8 mouse cellular contexts compared by ENCODE assay signal in genomic region chr4:62286992-62287900, GRCm38 (mm10). TPM values are rescaled to one million over a fixed set of nuclear protein-coding genes. Genes with fewer than 3 reads are reported as not detected.
DNase-seq lines count a peak whose midpoint lies in the region; ATAC-seq and TF ChIP-seq lines count a peak whose summit lies in the region.

No protein-coding gene starts in this region.

- H3K36me3 ChIP-seq in lung, postnatal 0 days (ENCODE audit: insufficient read depth, low read length), result no peaks in the 10 kb centered on the region

- no peaks in the 10 kb centered on the region for H3K9me3 ChIP-seq in lung, postnatal 0 days (ENCODE audit: low read length)

- peak overlapping the region; percentile 82 for H3K4me2 ChIP-seq in lung, postnatal 0 days (replicated peaks; ENCODE audit: low read depth, low read length)

- peak overlapping the region; percentile 93 for H3K27ac ChIP-seq in lung, postnatal 0 days (ENCODE audit: low read length)

- no peak for TF ChIP-seq CTCF in lung, postnatal 0 days (IDR thresholded peaks at IDR 0.05)

- H3K4me3 ChIP-seq in lung, postnatal 0 days (ENCODE audit: low read depth, low read length), result peak overlapping the region; percentile 77

- no peaks in the 10 kb centered on the region for H3K27me3 ChIP-seq in lung, postnatal 0 days (replicated peaks; ENCODE audit: insufficient read depth, low read length)

- peak; percentile 35 for ATAC-seq in granulocyte monocyte progenitor cell, adult 5-6 weeks (replicated peaks; ENCODE audit: poor library complexity, severe bottlenecking)
- ATAC-seq in lung, postnatal 0 days, result peak; percentile 54

- 0 out of 2 replicates have a peak, but pooled peaks have one; percentile 45 for TF ChIP-seq EP300 in lung, postnatal 0 days (IDR thresholded peaks at IDR 0.05)

- WGBS in lung, postnatal 0 days, result 5% methylated on average over 12 of the region's 12 CpGs

- peaks cover 6% of the 10 kb centered on the region; the same call in 1 of the 2 replicates for H3K4me1 ChIP-seq in lung, postnatal 0 days (ENCODE audit: insufficient read depth, low read depth, low read length)

- peak; percentile 25 to 29 for DNase-seq in cerebellum, postnatal 10 days
- DNase-seq in cerebellum, adult 8-10 months, result no peak
- DNase-seq in NIH3T3 (ENCODE audit: low read depth), result peak; percentile 38
- DNase-seq in kidney, adult 18-20 months, result peak; percentile 34
- DNase-seq in lung, postnatal 0 days (ENCODE audit: low spot score), result peak; percentile 84
- peak; percentile 47 for DNase-seq in retina, postnatal 1 day
- DNase-seq in ovary, adult 18-20 months (ENCODE audit: low spot score), result no peak

- H3K9ac ChIP-seq in lung, postnatal 0 days (replicated peaks; ENCODE audit: low read depth), result peak overlapping the region; percentile 70

RNA-seq across cellular contexts. Expression of gene Slc31a2, which starts 24.9 kb away (rescaled TPM):
- total RNA-seq in granulocyte monocyte progenitor cell, adult 5-6 weeks (2014; fragmentation: Nextera tagmentation), result 36.4 and 39.4 TPM in 2 replicates
- 18.7 and 19.4 TPM in 2 replicates for total RNA-seq in granulocyte monocyte progenitor cell, adult 5-6 weeks (2017)
- 25.5 and 29.0 TPM in 2 replicates for polyA plus RNA-seq in lung, postnatal 0 days (2015; fragmentation: Nextera tagmentation; extraction: Ambion mirVana)

RNA-seq across cellular contexts. Expression of gene Zfp37, which starts 56.4 kb away (rescaled TPM):
- 0.64 TPM in 1 of 2 replicates, not detected in the other for total RNA-seq in granulocyte monocyte progenitor cell, adult 5-6 weeks (2014; fragmentation: Nextera tagmentation)
- total RNA-seq in granulocyte monocyte progenitor cell, adult 5-6 weeks (2017), result not detected in 2 replicates
- polyA plus RNA-seq in lung, postnatal 0 days (2015; fragmentation: Nextera tagmentation; extraction: Ambion mirVana), result 3.4 and 3.5 TPM in 2 replicates

Comparison
In these comparisons a context has a peak if more than half of its experiments do, and no peak if none do; other contexts are left out.
1. DNase-seq: peak in cerebellum, postnatal 10 days (2 of 2), NIH3T3 (single experiment), kidney, adult 18-20 months (single experiment), lung, postnatal 0 days (single experiment) and retina, postnatal 1 day (single experiment); none in cerebellum, adult 8-10 months (single experiment) and ovary, adult 18-20 months (single experiment).